Mouse (Mus musculus) MEL (cell line): Measurements from ENCODE around the gene Hsd11b2. TPM values are rescaled to one million over a fixed set of nuclear protein-coding genes. Genes with fewer than 3 reads are reported as not detected.
A peak's percentile ranks its signal among the peaks of the same experiment; 100 is the strongest.

Experiments
- DNase-seq: peaks from one replicate; pipeline ENCODE4 v3.0.0; 2011; ENCODE audit warnings: low read depth, low spot score
- H3K27ac ChIP-seq: 2 replicates; pipeline ENCODE4 v1.5.1; 2012; ENCODE audit warnings: low read depth, mild to moderate bottlenecking, control low read depth, low read length, moderate library complexity; ENCODE audit not compliant: control insufficient read depth
- H3K27me3 ChIP-seq, 2 experiments: fragments of 150-350 bp in 1 of 2; sonication (generic) in 1 of 2; 2 replicates each; pipeline ENCODE4 v1.6.1; 2012; ENCODE audit warnings: low read length in 2 of 2, mild to moderate bottlenecking in 2 of 2, improper control_type of control experiment in 1 of 2, moderate library complexity in 1 of 2; ENCODE audit not compliant: insufficient read depth in 2 of 2, control insufficient read depth in 1 of 2
- H3K36me3 ChIP-seq, 2 experiments: 2 replicates each; pipeline ENCODE4 v1.6.1; 2012 to 2014; ENCODE audit warnings: low read length in 2 of 2, improper control_type of control experiment in 1 of 2, inconsistent platforms in 1 of 2, mild to moderate bottlenecking in 1 of 2; ENCODE audit not compliant: insufficient read depth in 2 of 2, control insufficient read depth in 1 of 2
- H3K4me1 ChIP-seq, 2 experiments: fragments of 150-350 bp in 1 of 2; sonication (generic) in 1 of 2; 2 replicates each; pipeline ENCODE4 v1.6.1; 2012; ENCODE audit warnings: low read length in 2 of 2, improper control_type of control experiment in 1 of 2, mild to moderate bottlenecking in 1 of 2; ENCODE audit not compliant: insufficient read depth in 2 of 2, control insufficient read depth in 1 of 2
- H3K4me3 ChIP-seq, 2 experiments: fragments of 150-350 bp in 1 of 2; sonication (generic) in 1 of 2; 2 replicates each; pipeline ENCODE4 v1.5.1; 2012; ENCODE audit warnings: low read depth in 2 of 2, low read length in 2 of 2, mild to moderate bottlenecking in 2 of 2, moderate library complexity in 2 of 2, control low read depth in 1 of 2, improper control_type of control experiment in 1 of 2; ENCODE audit not compliant: control insufficient read depth in 1 of 2, insufficient read depth in 1 of 2
- H3K79me2 ChIP-seq: 2 replicates; pipeline ENCODE4 v1.6.1; 2012; ENCODE audit warnings: mild to moderate bottlenecking, low read length, moderate library complexity; ENCODE audit not compliant: control insufficient read depth, poor library complexity, insufficient read depth
- H3K9ac ChIP-seq: 2 replicates; pipeline ENCODE4 v1.6.1; 2012; ENCODE audit warnings: low read depth, mild to moderate bottlenecking, control low read depth, low read length, moderate library complexity; ENCODE audit not compliant: control insufficient read depth, poor library complexity, severe bottlenecking
- H3K9me3 ChIP-seq: fragments of 150-350 bp; sonication (generic); replicated peaks from 2 replicates; pipeline ENCODE4 v1.6.1; 2012; ENCODE audit warnings: mild to moderate bottlenecking, low read length, improper control_type of control experiment, moderate library complexity; ENCODE audit not compliant: insufficient read depth
- BHLHE40 ChIP-seq: IDR thresholded peaks from 2 replicates; pipeline ENCODE4 v1.6.1; 2012; ENCODE audit warnings: low read depth, mild to moderate bottlenecking, inconsistent platforms, low read length, improper control_type of control experiment, borderline replicate concordance
- CHD2 ChIP-seq: IDR thresholded peaks from 2 replicates; pipeline ENCODE4 v1.6.1; 2011; ENCODE audit warnings: low read length, improper control_type of control experiment
- CTCF ChIP-seq, 3 experiments: IDR thresholded peaks in 2 of 3; conservative IDR thresholded peaks in 1 of 3; 2 replicates each; pipeline ENCODE4 v1.5.1; 2011 to 2012; ENCODE audit warnings: low read length in 3 of 3, low read depth in 2 of 3, mild to moderate bottlenecking in 2 of 3, improper control_type of control experiment in 1 of 3, inconsistent platforms in 1 of 3, mixed read lengths in 1 of 3, moderate library complexity in 1 of 3; ENCODE audit not compliant: control insufficient read depth in 1 of 3, insufficient read depth in 1 of 3, poor library complexity in 1 of 3, severe bottlenecking in 1 of 3
- E2F4 ChIP-seq: IDR thresholded peaks from 2 replicates; pipeline ENCODE4 v1.6.1; 2011; ENCODE audit warnings: low read depth, low read length, improper control_type of control experiment, borderline replicate concordance
- ELF1 ChIP-seq: IDR thresholded peaks from 2 replicates; pipeline ENCODE4 v1.6.1; 2014; ENCODE audit warnings: low read depth, mild to moderate bottlenecking, inconsistent platforms, low read length, improper control_type of control experiment, moderate library complexity
- EP300 ChIP-seq, 2 experiments: IDR thresholded peaks; 2 replicates each; pipeline ENCODE4 v1.6.1; 2011; ENCODE audit warnings: improper control_type of control experiment in 2 of 2, low read length in 2 of 2, low read depth in 1 of 2, mild to moderate bottlenecking in 1 of 2
- GABPA ChIP-seq: IDR thresholded peaks from 2 replicates; pipeline ENCODE4 v1.6.1; 2012; ENCODE audit warnings: low read depth, mild to moderate bottlenecking, inconsistent platforms, low read length, improper control_type of control experiment, moderate library complexity
- GATA1 ChIP-seq: IDR thresholded peaks from 2 replicates; pipeline ENCODE4 v1.6.1; 2011; ENCODE audit warnings: low read depth, low read length, improper control_type of control experiment
- JUND ChIP-seq: IDR thresholded peaks from 2 replicates; pipeline ENCODE4 v1.6.1; 2011; ENCODE audit warnings: low read depth, mild to moderate bottlenecking, improper control_type of control experiment, low read length
- MAZ ChIP-seq: IDR thresholded peaks from 2 replicates; pipeline ENCODE4 v1.6.1; 2012; ENCODE audit warnings: low read depth, mild to moderate bottlenecking, inconsistent platforms, low read length, improper control_type of control experiment
- MEF2A ChIP-seq: IDR thresholded peaks from 2 replicates; pipeline ENCODE4 v1.6.1; 2014; ENCODE audit warnings: low read depth, mild to moderate bottlenecking, inconsistent platforms, low read length, improper control_type of control experiment; ENCODE audit not compliant: poor library complexity, insufficient replicate concordance, severe bottlenecking; ENCODE audit errors: extremely low read depth
- MYC ChIP-seq: IDR thresholded peaks from 2 replicates; pipeline ENCODE4 v1.6.1; 2011; ENCODE audit warnings: low read depth, mild to moderate bottlenecking, low read length, improper control_type of control experiment, moderate library complexity
- NRF1 ChIP-seq: IDR thresholded peaks from 2 replicates; pipeline ENCODE4 v1.6.1; 2014; ENCODE audit warnings: low read depth, mild to moderate bottlenecking, inconsistent platforms, low read length, improper control_type of control experiment, moderate library complexity; ENCODE audit not compliant: poor library complexity, insufficient read depth, severe bottlenecking
- POLR2A ChIP-seq, 2 experiments: IDR thresholded peaks; 2 replicates each; pipeline ENCODE4 v1.6.1; 2011 to 2012; ENCODE audit warnings: low read length in 2 of 2, mild to moderate bottlenecking in 2 of 2, control low read depth in 1 of 2, improper control_type of control experiment in 1 of 2, low read depth in 1 of 2, moderate library complexity in 1 of 2; ENCODE audit not compliant: control insufficient read depth in 1 of 2, insufficient read depth in 1 of 2, poor library complexity in 1 of 2
- POLR2AphosphoS2 ChIP-seq: IDR thresholded peaks from 2 replicates; pipeline ENCODE4 v1.6.1; 2011; ENCODE audit warnings: low read length, improper control_type of control experiment
- POLR2AphosphoS5 ChIP-seq: IDR thresholded peaks from 2 replicates; pipeline ENCODE4 v1.6.1; 2012; ENCODE audit warnings: low read depth, borderline replicate concordance, mild to moderate bottlenecking, inconsistent platforms, low read length, moderate library complexity, mixed read lengths
- RAD21 ChIP-seq: IDR thresholded peaks from 2 replicates; pipeline ENCODE4 v1.6.1; 2011; ENCODE audit warnings: mild to moderate bottlenecking, low read depth, low read length, improper control_type of control experiment
- SMC3 ChIP-seq: IDR thresholded peaks from 2 replicates; pipeline ENCODE4 v1.6.1; 2011; ENCODE audit warnings: low read depth, low read length, improper control_type of control experiment
- TBP ChIP-seq: IDR thresholded peaks from 2 replicates; pipeline ENCODE4 v1.8.0; 2011; ENCODE audit warnings: low read depth, low read length, improper control_type of control experiment
- USF1 ChIP-seq: IDR thresholded peaks from 2 replicates; pipeline ENCODE4 v1.6.1; 2014; ENCODE audit warnings: low read depth, mild to moderate bottlenecking, inconsistent platforms, low read length, improper control_type of control experiment, moderate library complexity
- USF2 ChIP-seq, 2 experiments: IDR thresholded peaks; 2 replicates each; pipeline ENCODE4 v1.6.1; 2011 to 2012; ENCODE audit warnings: improper control_type of control experiment in 2 of 2, low read length in 2 of 2, borderline replicate concordance in 1 of 2, inconsistent platforms in 1 of 2, low read depth in 1 of 2, mild to moderate bottlenecking in 1 of 2; ENCODE audit not compliant: insufficient read depth in 1 of 2
- ZC3H11A ChIP-seq: IDR thresholded peaks from 2 replicates; pipeline ENCODE4 v1.6.1; 2012; ENCODE audit warnings: low read depth, mild to moderate bottlenecking, inconsistent platforms, low read length, improper control_type of control experiment
- ZNF384 ChIP-seq: IDR thresholded peaks from 2 replicates; pipeline ENCODE4 v1.6.1; 2012; ENCODE audit warnings: low read depth, mild to moderate bottlenecking, inconsistent platforms, low read length, improper control_type of control experiment
- polyA plus RNA-seq, 2 experiments: library from polyadenylated mRNA; stranded (reverse) in 1 of 2; unstranded in 1 of 2; fragments of >175 nt in 1 of 2; fragments of >200 nt in 1 of 2; gene quantifications; 2 replicates each; pipeline versions ENCODE4 v1.2.1 to v1.2.4; 2012; ENCODE audit warnings: low replicate concordance in 2 of 2, low read depth in 1 of 2; ENCODE audit not compliant: insufficient read length in 2 of 2, insufficient read depth in 1 of 2, missing spikeins in 1 of 2
- total RNA-seq: library from RNA; depleted of rRNA; stranded (reverse); fragments of 300-350 nt; gene quantifications from 2 replicates; pipeline ENCODE4 v1.2.3, GENCODE M21; 2012

Hsd11b2 gene
- total and polyA plus RNA-seq, 3 experiments: 0.27 to 2.1 TPM; not detected in 1

DNA sequence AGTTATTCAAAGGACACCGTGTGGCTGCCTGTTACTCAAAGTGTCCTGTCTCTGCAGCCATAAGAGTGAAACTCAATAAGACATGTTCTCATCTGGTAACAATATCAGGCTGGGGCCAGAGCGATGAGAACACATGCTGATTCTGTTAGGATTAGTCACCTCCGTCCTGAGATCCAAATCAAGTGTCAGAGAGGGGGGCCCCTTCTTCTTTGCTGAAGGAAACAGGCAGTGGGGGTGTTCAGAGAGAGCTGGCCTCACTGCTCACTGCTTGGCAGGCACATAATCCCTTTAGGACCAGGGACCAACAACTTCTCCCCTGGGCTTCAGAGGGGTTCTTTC is 34.6 kb upstream of the Hsd11b2 start:
- H3K27ac ChIP-seq: no peak overlapping the region
- no peaks in the 10 kb centered on the region for H3K36me3 ChIP-seq
- no peak for DNase-seq
- no peak overlapping the region for H3K4me3 ChIP-seq
- no peaks in the 10 kb centered on the region for H3K4me1 ChIP-seq
- no peaks in the 10 kb centered on the region for H3K9me3 ChIP-seq
- no peaks in the 10 kb centered on the region for H3K27me3 ChIP-seq
- no peak overlapping the region for H3K9ac ChIP-seq
- H3K79me2 ChIP-seq: no peaks in the 10 kb centered on the region
- TF ChIP-seq EP300 (IDR thresholded peaks at IDR 0.05; ENCODE audit: low read depth in 1 of 2, low read length in 2 of 2) (no peak), POLR2A (IDR thresholded peaks at IDR 0.05; ENCODE audit: control insufficient read depth in 1 of 2, insufficient read depth in 1 of 2, low read depth in 1 of 2, low read length in 2 of 2, poor library complexity in 1 of 2) (no peak), USF1 (no peak), USF2 (IDR thresholded peaks at IDR 0.05; ENCODE audit: borderline replicate concordance in 1 of 2, insufficient read depth in 1 of 2, low read depth in 1 of 2, low read length in 2 of 2) (no peak), BHLHE40 (no peak), CTCF (IDR thresholded peaks at IDR 0.05 in 2 of 3, conservative IDR thresholded peaks at IDR 0.05 in 1 of 3; ENCODE audit: control insufficient read depth in 1 of 3, insufficient read depth in 1 of 3, low read depth in 2 of 3, low read length in 3 of 3, poor library complexity in 1 of 3, severe bottlenecking in 1 of 3) (no peak), E2F4 (no peak), MYC (no peak), GABPA (no peak), MEF2A (no peak), NRF1 (no peak)

DNA sequence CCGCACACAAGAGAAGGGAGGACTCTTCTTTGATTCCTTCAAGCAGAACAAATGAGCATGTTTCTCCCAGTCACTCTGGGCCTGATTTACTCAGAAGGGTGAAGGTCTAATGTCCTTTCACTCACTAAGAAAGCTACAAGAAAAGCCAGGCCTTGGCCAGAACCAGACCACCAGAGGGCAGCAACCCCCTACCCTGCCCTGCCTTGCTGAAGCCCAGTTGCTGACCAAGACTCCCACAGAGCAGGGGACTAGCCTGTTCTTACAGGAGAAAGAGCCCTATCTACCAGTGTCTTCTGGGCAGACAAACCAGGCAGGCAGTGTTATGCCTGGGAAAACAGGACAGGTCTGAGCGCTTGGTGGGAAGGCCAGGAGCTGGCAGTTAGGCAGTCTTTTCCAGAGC is 34.2 kb upstream of the Hsd11b2 start:
- H3K79me2 ChIP-seq: no peaks in the 10 kb centered on the region
- no peaks in the 10 kb centered on the region for H3K4me1 ChIP-seq
- no peak overlapping the region for H3K27ac ChIP-seq
- no peaks in the 10 kb centered on the region for H3K9me3 ChIP-seq
- H3K9ac ChIP-seq: no peak overlapping the region
- no peak overlapping the region for H3K4me3 ChIP-seq
- peak; percentile 39 for DNase-seq
- no peaks in the 10 kb centered on the region for H3K36me3 ChIP-seq
- no peak for TF ChIP-seq MYC
- no peak for TF ChIP-seq USF2 (IDR thresholded peaks at IDR 0.05; ENCODE audit: borderline replicate concordance in 1 of 2, insufficient read depth in 1 of 2, low read depth in 1 of 2, low read length in 2 of 2)
- no peak; the same call in 1 of the 2 replicates for TF ChIP-seq ZC3H11A
- no peak for TF ChIP-seq TBP
- no peak for TF ChIP-seq POLR2AphosphoS2
- peak; percentile 61 for TF ChIP-seq RAD21
- TF ChIP-seq SMC3: peak; percentile 64
- TF ChIP-seq E2F4: no peak
- TF ChIP-seq USF1: no peak
- no peak for TF ChIP-seq MAZ
- no peak for TF ChIP-seq CHD2
- no peak for TF ChIP-seq ZNF384
- TF ChIP-seq CTCF (IDR thresholded peaks at IDR 0.05 in 2 of 3, conservative IDR thresholded peaks at IDR 0.05 in 1 of 3; ENCODE audit: control insufficient read depth in 1 of 3, insufficient read depth in 1 of 3, low read depth in 2 of 3, low read length in 3 of 3, poor library complexity in 1 of 3, severe bottlenecking in 1 of 3): peak; percentile 56 to 70 (median 62)
- no peak for TF ChIP-seq JUND
- no peak for TF ChIP-seq POLR2AphosphoS5
- no peak for TF ChIP-seq GABPA
- no peak for TF ChIP-seq ELF1
- no peak for TF ChIP-seq GATA1
- no peaks in the 10 kb centered on the region for H3K27me3 ChIP-seq
